Mouse (Mus musculus): ENCODE results near the gene Ddah1.

DNA sequence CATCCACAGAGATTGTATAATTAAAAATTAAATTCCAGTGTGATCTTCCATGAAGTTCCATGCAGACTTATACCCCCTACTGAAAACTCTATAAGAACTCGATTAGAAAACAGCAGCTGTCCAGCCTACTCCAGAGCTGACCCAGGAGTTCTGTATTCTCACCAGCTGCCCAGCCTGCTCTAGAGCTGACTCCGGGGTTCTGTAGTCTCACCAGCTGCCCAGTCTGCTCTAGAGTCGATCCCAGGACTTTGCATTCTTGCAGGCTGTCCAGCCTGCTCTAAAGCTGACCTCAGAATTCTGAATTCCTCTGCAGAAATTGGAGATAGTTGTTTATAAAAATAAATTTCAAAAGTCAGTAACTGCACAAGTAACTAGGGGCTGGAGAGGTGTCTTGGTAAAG, 40.9 kb downstream of the Ddah1 start:
- TF ChIP-seq CTCF (conservative IDR thresholded peaks at IDR 0.05; ENCODE audit: low read length) (no peak), NANOG (IDR thresholded peaks at IDR 0.05; ENCODE audit: borderline replicate concordance, low read length) (no peak), POU5F1 (IDR thresholded peaks at IDR 0.05; ENCODE audit: borderline replicate concordance, low read length) (no peak)
